Mouse (Mus musculus) granulocyte monocyte progenitor cell, adult 5-6 weeks (primary cell): ENCODE measurements around the gene Smim17. TPM values are rescaled to one million over a fixed set of nuclear protein-coding genes. Genes with fewer than 3 reads are reported as not detected.
"Not testable (repeated sequence)": the region's sequence is repeated elsewhere in the genome, so short reads cannot be mapped to it uniquely, and the experiment has no call there.

ENCODE experiments used
- ATAC-seq: replicated peaks from 2 replicates; pipeline ENCODE4 v1.8.0; 2016; ENCODE audit warnings: mild to moderate bottlenecking, moderate TSS enrichment, inconsistent platforms; ENCODE audit not compliant: poor library complexity, severe bottlenecking
- total RNA-seq, 2 experiments: library from RNA; stranded (forward) in 1 of 2; stranded (reverse) in 1 of 2; fragments of 200-712, 200-1000 nt in 1 of 2; fragments of >200 nt in 1 of 2; fragmentation: Nextera tagmentation in 1 of 2; gene quantifications; 2 replicates each; pipeline ENCODE4 v1.2.3; 2014 to 2017

Smim17 gene
- total RNA-seq (2014; fragmentation: Nextera tagmentation): not detected in 2 replicates
- total RNA-seq (2017): not detected in 2 replicates

DNA sequence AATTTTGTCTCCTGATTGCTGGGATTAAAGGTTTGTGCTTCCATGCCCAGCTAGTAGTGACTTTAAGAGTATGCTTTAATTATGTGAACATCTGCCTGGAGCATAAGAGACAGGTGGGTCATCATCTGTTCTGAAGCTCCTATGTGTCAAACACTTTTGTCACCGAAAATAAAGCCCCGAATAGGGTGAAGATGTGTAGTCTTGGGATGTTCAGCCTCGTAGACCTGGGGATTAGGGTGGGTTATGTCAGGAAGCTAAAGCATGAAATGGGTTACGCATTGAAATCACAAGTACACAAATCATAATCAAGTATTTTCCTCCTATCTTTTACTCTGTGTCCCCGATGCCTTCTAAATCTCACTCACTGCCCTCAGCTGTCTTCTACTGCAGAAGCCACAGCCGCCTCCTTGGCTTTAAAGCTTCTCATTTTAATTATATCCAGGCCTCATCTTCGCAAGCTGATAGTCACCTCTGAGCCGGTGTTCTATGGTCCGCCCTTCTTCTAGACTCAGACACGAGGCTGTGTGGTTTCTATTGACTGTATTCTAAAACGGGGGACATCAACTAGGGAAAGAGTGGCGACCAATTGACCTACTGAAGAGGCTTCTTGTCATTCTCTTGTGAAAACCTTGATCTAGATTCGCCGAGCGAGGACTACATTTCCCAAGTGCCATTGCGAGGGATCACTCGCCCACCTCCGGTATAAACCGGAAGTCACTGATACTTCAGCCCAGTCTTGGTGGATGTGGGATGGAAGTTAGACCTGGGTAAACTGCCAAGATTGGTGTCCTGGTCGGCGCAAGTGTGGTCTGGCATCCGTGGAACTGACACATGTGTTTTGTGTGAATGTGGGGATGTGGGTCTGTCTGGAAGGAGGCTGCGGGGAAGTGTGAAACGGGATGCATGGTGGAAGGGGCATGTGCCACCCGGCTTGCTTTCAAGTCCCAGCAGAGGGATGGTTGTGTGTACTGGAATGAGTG is at the start of gene Smim17:
Smim17 (plus strand) TSS at position 720 of the 980 bp plus-strand sequence.
- peak; percentile 99 for ATAC-seq

DNA sequence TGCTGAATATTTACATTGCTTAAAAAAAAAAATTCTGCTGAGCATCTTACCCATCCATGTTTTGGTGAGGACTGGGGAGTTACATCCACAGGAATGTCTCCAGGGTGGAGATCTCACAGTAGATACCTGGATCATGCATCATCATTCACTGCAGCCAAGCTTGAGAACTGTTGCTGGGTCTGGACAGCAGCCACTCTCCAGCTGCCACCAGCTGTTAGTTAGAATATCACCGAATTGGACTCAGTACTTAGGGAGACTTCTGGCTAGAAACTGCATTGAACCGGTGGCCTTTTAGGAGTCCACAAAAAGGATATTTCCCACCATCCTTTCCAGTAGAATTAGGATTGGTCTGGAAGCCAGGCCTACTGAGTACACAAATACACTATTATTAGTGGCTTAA is 40.4 kb upstream of the Smim17 start:
- ATAC-seq: no peak

DNA sequence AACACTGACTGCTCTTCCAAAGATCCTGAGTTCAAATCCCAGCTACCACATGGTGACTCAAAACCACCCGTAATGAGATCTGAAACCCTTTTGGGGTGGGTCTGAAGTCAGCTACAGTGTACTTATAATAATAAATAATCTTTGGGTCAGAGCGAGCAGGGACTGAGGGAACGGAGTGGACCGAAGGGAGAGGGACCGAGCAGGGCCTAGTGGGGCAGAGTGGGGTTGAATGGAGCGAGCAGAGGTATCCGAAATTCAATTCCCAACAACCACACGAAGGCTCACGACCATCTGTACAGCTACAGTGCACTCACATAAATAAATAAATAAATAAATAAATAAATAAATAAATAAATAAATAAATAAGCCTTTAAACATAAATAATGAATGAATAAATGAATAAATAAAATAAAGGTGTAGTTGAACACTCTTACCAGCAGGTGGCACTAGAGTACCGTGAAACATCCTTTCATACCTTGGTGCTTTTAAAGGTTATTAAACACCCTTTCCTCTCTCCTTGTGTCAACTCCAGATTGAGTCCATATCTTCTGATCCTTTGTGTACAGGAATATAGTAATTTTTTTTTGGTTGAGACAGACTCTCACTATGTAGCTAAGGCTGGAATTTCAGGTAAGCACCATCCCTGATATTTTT is 39.5 kb upstream of the Smim17 start:
- no peak for ATAC-seq

DNA sequence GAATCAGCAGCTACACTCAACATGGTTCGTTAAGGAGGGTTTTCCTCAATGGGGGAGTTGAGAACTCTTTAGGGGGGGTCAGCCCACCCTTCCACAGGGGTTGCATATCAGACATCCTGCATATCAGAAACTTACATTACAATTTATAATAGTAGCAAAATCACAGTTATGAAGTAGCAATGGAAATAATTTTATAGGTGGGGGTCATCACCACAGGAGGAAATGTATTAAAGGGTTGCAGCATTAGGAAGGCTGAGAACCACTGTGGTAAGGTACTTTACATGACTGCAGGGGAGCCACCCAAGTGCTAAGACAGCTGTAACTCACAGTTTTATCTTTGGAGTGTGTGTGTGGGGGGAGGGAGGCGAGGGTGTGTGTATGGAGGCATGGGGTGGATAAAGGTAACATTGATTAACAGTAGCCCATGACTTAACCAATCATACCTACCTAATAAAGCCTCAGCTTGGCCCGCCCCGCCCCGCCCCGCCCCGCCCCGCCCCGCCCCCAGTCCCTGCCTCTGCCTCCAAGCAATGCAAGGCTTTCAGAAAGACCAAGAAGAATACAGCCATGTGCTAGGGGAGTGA is 37.9 kb upstream of the Smim17 start:
- no peak for ATAC-seq

DNA sequence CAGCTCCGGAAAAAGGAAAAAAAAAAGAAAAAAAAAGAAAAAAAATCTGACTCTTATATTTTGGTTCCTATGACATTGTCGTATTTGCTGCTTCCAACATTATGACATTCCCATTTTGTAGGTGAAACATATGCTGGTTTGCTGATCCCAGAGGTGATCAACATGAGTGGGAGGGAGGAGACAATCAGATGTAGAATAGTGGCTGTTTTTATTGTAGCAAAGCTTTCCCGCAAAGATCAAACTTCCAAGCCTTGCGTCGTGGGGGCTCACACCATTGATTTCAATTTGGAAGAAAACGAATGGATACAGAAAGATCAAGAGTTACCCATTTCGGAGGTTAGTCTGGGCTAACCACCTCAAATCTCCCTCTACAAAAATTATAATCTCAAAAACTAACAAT is 36.8 kb upstream of the Smim17 start:
- ATAC-seq: no peak

DNA sequence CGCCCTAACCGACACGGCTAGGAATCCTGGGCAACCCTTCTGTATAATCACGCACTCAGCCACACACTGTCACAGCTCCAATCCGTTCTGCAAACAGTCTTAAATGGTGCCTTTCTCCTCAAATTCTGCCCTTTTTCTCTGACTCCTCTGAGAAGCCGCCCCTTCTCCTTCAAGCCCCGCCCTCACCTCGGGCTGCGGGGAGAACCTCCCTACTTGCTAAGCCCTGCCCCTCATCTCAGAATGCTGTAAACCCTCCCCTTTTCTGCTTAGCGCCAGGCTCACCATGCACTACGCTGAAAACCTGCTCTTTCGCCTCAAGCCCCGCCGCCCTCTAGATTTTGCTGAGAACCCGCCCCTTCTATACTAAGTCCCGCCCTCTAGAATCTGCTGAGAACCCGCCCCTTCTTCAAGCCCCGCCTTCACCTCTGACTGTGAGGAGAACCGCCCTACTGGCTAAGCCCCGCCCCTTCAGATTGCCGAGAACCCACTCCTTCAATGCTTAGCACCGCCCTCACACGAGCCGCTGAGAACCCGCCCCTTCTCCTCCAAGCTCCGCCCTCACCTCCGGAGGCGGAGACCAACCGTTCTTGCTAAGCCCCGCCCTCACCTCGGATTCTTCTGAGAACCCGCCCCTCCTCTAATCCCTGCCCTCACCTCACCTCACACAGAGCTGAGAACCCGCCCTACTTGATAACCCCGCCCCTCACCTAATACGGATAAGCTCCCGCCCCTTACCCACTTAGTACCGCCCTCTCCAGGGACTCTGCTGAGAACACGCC is 36.1 kb upstream of the Smim17 start:
- peak; percentile 76 for ATAC-seq

DNA sequence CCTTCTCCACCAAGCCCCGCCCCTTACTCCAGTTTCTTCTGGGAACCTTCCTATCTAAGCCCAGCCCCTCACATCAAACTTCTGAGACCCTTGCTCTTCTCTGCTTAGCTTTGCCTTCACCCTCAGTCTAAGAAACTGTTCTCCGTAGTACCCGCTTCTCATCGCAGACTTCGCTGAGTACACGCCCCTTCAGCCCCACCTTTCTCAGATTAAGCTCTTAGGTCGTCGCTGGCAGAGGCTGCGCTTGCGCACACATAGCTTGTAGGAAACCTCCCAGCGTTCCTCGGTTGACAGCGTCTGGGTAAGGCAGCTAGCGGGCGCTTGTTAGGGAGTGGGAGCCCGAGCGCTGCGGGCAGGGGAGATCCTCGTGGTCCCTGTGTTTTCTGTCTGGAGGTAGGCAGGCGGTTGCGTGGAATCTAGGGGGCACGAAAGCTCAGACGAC is 35.4 kb upstream of the Smim17 start, which contains the start of gene Zfp78:
Zfp78 (plus strand) TSS at position 234 of the 442 bp plus-strand sequence.
- ATAC-seq: peak; percentile 65

DNA sequence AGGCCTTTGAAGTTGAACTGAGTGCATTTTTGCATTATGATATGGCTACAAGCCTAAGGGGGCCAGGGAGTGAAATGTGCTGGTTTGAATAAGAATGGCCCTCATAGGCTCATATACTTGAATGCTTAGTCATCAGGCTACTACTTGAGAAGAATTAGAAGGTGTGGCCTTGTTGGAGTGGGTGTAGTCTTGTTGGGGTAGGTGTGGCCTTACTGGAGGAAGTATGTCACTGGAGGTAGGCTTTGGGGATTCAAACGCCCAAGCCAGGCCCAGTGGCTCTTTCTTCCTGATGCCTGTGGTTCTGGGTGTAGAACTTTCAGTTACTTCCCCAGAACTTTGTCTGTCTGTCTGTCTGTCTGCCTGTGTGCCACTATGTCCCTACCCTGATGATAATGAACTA is 33.8 kb upstream of the Smim17 start:
- no peak for ATAC-seq

DNA sequence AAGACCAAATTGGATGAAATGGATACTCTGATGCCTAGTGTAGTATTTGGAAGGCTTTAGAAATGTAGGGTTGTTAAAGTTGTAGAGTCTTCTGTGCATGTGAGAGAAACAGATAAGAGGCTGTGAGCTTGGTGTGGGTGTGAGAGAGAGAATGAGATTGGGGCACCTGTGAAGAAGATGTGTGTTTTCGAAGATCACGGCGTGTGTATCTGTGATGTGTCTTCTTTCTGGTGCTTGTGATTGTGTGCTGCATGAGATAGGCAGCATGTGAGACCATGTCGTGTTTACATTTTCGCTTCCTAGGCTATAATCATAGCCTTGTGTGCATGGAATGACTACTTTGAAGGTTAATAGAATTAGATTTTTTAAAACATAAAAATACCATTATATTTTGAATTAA is 31.3 kb upstream of the Smim17 start:
- no peak for ATAC-seq

DNA sequence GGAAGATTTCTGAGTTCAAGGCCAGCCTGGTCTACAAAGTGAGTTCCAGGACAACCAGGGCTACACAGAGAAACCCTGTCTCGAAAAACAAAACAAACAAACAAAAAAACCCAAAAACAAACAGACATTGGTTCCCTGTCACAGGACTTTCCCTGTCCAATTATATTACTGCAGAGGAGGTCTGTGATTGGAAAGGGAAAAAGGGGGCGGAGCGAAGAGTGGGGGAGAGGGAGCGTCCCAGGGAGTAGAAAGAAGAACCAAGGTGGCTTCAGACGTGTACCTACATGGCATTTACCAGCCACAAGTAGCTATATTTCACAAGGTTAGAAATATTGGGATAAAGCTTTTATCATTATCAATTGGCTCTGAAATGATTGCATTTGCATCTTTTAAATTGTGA is 30.4 kb upstream of the Smim17 start:
- ATAC-seq: not testable (repeated sequence)

DNA sequence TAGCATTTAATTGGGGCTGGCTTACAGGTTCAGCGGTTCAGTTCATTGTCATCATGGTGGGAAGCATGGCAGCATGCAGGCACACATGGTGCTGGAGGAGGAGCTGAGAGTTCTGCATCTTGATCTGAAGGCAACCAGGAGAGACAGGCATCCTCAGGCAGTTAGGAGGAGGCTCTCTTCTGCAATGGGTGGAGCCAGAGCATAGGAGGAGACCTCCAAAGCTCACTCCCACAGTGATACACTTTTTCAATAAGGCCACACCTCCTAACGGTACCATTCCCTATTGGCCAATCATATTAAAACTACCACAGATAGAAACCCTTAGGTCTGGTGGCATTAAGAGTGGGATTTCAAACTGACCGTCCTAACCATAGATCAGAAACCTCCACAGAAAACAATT is 29.1 kb upstream of the Smim17 start:
- no peak for ATAC-seq

DNA sequence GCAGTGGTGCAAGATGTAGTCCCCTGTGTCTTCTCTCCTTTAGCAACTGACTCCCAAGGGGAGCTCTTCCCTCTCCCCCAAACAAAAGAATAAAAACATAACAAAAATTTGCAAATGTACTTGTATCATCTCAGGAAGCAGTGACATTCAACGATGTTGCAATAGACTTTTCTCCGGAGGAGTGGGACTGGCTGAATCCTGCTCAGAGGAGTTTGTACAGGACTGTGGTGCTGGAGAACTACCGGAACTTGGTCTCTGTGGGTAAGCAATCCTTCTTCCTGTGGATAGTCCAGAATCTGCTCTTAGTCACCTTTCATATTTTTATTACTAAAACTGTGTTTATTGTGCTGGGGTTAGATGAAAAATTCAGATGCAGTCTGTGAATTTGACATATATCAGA is 25.5 kb upstream of the Smim17 start:
- ATAC-seq: peak; percentile 40; the same call in 1 of the 2 replicates

DNA sequence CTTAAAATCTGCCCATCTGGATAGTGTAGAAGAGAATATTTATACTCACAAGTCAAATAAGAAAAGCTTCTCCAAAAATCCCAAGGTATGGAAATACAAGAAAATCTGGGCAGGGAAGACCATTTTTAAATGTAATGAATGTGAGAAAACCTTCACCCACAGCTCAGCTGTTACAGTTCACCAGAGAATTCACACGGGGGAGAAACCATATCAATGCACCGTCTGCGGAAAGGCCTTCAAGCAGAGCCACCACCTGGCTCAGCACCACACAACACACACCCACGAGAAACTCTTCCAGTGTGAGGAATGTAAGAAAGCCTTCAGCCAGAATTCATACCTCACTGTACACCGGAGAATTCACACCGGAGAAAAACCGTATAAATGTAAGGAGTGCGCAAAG is 20.1 kb upstream of the Smim17 start:
- no peak for ATAC-seq

DNA sequence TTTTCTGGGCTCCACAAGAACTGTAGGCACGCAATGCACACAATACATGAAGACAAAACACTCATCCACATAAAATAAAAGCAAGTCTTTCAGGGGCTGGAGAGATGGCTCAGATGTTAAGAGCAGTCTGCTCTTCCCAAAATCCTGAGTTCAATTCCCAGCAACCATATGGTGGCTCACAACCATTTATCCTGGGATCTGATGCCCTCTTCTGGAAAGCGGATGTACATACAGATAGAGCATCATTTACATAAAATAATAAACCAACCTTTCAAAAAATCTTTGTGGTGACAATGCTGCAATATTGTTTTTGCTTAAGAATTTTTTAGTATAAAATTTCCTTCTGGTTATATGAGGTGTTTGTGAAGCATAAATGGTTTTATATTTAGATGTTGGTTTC is 17.1 kb upstream of the Smim17 start:
- ATAC-seq: no peak

DNA sequence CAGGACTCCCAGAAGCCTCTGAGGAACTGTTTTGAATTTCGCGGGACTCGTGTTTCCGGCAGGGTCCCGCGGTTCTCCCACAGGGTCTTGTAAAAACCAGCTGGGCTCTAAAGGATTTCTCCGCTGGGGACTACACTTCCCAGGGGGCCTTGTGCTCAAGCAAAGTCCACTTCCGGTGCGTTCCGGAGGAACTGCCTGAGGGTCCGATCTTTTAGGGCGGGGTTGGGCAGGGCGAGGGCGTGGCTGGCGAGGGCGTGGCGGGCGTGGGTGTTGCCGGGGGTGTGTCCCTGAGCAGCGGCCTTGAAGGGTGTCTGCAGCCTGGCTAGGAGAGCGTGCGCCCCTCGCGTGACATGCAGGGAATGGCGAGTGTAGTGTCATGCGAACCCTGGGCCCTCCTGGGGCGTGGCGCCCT is 15.5 kb upstream of the Smim17 start, which contains the start of gene Zfp28:
Zfp28 (plus strand) TSS at position 252 of the 412 bp plus-strand sequence.
- ATAC-seq: peak; percentile 96

DNA sequence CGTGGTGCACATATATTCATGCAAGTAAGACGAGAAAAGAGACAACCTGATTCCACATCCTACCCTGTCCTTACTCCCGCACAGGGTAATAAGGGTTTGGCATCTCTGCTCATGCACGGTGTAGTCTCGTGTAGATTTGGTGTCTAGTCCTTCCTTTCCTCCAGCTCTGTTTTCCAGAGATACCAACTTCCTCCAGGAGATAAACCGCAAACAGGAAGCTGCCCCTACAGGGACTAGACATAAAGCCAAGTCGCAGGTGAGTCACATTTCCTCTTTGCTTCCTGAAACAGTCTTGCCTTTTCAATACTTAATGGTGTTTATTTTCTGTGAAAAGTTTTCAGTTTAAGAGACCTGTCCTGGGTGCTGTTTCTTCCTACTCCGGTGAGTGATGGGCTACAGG is 14.5 kb upstream of the Smim17 start:
- peak; percentile 2; the same call in 1 of the 2 replicates for ATAC-seq

DNA sequence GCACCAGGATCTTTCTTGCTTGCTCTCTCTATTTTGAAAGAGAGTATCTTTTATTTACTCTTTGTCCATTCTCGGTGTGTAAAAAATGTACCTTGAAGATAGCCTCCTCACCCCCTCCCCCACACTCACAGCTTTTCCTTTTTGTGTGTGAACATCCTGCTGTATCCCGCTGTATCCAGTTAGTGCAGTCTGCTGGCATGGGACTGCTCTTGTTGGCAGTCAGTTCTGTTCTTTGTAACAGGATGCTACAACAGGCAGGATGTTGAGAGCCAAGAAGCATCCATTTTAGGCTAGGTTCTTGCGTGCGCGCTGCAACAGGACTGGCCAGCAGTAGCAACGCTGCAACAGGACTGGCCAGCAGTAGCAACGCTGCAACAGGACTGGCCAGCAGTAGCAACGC is 11.5 kb upstream of the Smim17 start:
- ATAC-seq: no peak

DNA sequence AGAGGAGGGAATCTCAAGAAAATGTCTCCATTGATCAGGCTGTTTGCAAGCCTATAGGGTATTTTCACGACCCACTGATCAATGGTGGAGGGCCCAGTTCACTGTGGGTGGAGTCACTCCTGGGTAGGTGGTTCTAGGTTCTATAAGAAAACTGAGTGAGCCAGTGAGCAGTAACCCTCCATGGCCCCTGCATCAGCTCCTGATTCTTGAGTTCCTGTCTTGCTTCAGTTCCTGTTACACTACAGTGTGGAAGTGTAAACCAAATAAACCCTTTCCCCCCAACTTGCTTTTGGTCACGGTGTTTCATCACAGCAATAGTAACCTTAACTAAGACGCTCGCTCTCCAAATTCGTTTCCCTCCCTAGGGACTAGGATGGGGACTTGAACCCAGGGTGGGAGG is 9.5 kb upstream of the Smim17 start:
- peak; percentile 67 for ATAC-seq

DNA sequence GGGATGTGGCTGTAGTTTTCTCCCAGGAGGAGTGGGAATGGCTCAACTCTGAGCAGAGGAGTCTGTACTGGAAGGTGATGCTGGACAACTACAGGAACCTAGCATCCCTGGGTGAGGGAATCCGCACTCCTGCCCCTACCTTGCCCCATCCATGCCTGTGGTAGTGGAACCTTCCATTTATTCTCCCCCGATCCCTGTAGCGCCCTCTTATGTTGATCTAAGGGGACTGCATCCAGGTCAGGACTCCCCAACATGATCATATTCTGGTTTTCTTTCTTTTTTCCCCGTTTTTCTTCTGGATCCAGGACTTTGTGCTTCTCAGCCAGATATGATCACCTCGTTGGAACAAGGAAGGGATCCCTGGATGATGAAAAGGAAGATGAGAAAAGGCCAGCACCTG is 9.1 kb upstream of the Smim17 start:
- peak; percentile 35; the same call in 1 of the 2 replicates for ATAC-seq

DNA sequence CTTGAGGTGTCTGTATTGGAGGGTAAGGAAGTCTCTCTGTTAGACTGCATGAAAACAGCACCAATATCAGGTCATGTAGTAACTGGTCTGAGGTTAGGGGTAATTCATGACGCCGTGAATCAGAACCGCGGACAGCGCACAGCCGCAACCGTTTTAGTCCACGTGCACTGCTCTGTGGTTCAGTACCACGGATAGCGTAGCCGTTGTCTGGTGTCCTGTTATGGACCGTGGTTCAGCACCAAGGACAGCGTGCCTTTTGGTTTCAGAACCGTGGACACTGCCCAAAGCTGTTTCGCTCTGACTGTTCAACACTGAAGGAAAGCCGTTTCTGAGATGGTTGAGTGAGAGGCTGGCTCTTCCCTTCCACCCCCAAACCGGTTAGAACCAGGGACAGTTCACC is 11.5 kb downstream of the Smim17 start, which contains the start of gene Gm20715:
Gm20715 (plus strand) TSS at position 235 of the 400 bp plus-strand sequence.
- peak; percentile 100 for ATAC-seq
